Mouse (Mus musculus) left cerebral cortex, adult 2 months (tissue): ENCODE measurements around the gene Rgs9. TPM values are rescaled to one million over a fixed set of nuclear protein-coding genes. Genes with fewer than 3 reads are reported as not detected.

Experiments
- DNase-seq, 2 experiments: peaks; one replicate each; pipeline ENCODE4 v3.0.0; 2021 to 2022; ENCODE audit warnings: low spot score in 2 of 2, mixed read lengths in 1 of 2; ENCODE audit errors: extremely low spot score in 1 of 2
- H3K27ac ChIP-seq: fragments of 200-600 bp; 2 replicates; pipeline ENCODE4 v1.8.1; 2022
- H3K4me3 ChIP-seq: fragments of 200-600 bp; 2 replicates; pipeline ENCODE4 v1.8.1; 2022
- CTCF ChIP-seq: fragments of 200-600 bp; IDR thresholded peaks from 2 replicates; pipeline ENCODE4 v1.8.1; 2022; ENCODE audit warnings: antibody characterized with exemption, mild to moderate bottlenecking, moderate library complexity
- intact Hi-C: fragments of 180-260 bp; cut with DNase I; formaldehyde crosslinking; loops from one replicate; pipeline ENCODE4 v1.15.1; 2025
- total RNA-seq, 2 experiments: library from RNA; stranded (reverse); gene quantifications; 2 replicates each; pipeline ENCODE4 v1.2.3; 2021

The Rgs9 gene
- total RNA-seq, 2 experiments from 2014 or later: 20.3 to 44.5 TPM

DNA sequence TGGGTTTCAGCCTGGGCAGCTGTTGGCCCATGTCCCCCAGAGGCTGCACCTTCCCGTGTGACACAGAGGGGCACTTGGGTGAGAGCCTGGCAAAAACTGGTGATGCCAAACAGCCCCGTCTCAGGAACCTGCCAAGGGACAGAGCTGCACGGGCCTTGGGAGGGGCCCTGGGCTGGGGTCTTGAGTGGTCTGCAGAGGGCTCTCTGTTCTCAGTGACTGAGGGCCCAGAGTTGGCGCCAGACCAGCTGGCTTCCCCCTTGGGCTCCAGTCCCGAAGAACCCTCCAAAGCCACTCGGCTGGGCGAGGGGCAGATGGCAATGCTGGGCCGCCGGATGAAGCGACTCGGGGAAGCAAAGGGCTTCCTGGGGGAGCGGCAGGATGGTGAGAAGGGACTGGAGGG lies 70.8 kb downstream of the Rgs9 start:
- DNase-seq: no peak
- no peak overlapping the region for H3K4me3 ChIP-seq
- intact Hi-C loops: no loop called here
- H3K27ac ChIP-seq: no peak overlapping the region
- no peak for TF ChIP-seq CTCF

GRCm38 (mm10) chr11:109221209-109222007 lies 76.5 kb downstream of the Rgs9 start:
- TF ChIP-seq CTCF: peak; percentile 59
- H3K4me3 ChIP-seq: no peak overlapping the region
- intact Hi-C loops: no loop called here
- H3K27ac ChIP-seq: no peak overlapping the region
- no peak for DNase-seq

DNA sequence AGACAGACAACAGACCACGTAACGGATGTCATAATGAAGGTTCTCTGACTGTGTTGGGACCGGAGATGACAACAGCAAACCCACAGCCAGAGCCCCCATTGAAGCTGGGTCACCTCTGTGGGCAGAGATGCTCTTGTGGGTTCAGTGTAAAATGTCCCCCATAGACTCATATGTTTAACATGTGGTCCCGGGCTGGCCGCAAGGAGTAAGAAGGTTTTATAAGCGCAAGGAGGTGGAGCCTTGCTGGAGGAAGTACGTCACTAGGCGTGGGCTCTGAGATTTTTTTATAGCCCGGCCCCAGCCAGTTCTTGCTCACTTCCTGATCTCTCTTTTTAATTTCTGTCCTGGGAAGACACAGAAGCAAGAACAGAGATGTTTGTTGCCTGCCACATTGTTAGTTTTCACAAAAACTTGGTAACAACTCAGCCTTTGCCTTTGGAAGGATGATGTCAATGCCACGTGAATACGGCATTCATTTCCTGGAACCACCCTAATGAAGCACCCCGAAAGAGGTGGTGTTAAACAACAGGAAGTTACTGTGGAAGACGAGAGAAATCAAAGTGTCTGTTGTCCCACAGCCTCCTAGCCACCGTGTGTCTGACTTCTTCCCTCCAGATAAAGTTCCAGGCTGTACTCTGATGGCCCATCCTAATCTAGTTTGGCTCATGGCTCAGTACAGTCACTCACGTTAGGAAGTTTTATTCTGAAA lies 79.1 kb downstream of the Rgs9 start:
- Histone ChIP-seq H3K4me3 (no peak overlapping the region), H3K27ac (no peak overlapping the region)
- no peak for TF ChIP-seq CTCF
- intact Hi-C loops: no loop called here
- DNase-seq: no peak

DNA sequence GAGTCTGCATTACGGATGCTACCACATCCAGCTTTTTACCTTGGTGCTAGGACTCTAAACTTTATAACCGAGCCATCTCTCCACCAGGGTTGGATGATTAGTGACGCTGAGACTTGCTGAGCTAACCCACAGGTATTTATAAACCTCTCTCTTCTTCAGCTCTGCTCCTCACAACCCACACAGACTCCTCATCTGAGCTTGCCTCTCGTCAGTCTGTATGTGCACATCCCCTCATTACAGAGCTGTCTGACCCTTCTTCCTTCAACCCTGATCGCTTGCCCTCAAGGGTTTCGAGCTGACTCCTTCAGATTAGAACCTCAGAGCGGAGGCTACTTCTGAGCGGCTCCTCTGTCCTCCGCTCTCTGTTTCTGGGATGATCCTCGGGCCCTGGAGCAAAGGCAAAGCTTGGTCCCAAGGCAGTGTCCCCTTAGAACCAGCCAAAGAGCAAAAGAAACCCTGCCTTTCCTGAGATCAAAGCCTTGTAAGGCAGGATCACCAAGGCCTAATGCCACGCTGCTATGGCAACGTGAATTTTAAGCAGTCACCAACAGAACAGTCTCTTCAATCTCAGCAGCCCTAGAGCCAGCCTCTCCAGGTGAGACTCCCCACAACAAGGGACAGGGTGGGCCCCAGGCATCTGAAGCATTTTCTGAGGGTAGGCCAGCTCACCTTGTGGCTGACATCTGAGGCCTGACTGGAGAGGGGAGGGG lies 79.9 kb downstream of the Rgs9 start:
- no peak for DNase-seq
- no peak for TF ChIP-seq CTCF
- intact Hi-C loops: no loop called here
- no peak overlapping the region for H3K27ac ChIP-seq
- H3K4me3 ChIP-seq: no peak overlapping the region

GRCm38 (mm10) chr11:109210772-109211171 lies 87.2 kb downstream of the Rgs9 start:
- Histone ChIP-seq H3K4me3 (no peak overlapping the region), H3K27ac (no peak overlapping the region)
- TF ChIP-seq CTCF: no peak
- intact Hi-C loops: no loop called here
- DNase-seq: no peak

DNA sequence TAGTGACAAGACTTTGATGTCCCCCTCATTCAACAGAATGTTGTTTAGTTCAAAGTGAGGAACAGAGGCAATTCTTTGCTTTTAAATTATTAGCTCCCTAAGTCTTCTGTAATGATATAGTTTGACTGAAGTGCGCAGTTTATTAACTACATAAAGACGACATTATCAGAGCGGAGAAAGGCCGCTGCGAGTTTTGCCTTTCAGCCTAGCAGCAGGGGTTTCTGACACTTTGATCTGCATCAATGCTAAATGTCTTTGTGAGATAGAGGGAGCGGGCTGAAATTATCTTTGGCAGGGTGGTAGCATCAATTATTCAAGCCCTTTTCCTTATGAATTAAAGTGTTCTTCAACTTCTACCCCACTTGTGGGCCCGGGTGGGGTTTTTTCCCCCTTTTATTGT lies 87.6 kb downstream of the Rgs9 start:
- intact Hi-C loops: no loop called here
- no peak overlapping the region for H3K27ac ChIP-seq
- no peak overlapping the region for H3K4me3 ChIP-seq
- DNase-seq: no peak
- TF ChIP-seq CTCF: no peak

GRCm38 (mm10) chr11:109206732-109207131 lies 91.2 kb downstream of the Rgs9 start:
- intact Hi-C loops: no loop called here
- no peak for TF ChIP-seq CTCF
- Histone ChIP-seq H3K4me3 (no peak overlapping the region), H3K27ac (no peak overlapping the region)
- no peak for DNase-seq

GRCm38 (mm10) chr11:109206028-109206427 lies 91.9 kb downstream of the Rgs9 start:
- no peak for TF ChIP-seq CTCF
- intact Hi-C loops: no loop called here
- no peak for DNase-seq
- H3K27ac ChIP-seq: no peak overlapping the region
- no peak overlapping the region for H3K4me3 ChIP-seq

DNA sequence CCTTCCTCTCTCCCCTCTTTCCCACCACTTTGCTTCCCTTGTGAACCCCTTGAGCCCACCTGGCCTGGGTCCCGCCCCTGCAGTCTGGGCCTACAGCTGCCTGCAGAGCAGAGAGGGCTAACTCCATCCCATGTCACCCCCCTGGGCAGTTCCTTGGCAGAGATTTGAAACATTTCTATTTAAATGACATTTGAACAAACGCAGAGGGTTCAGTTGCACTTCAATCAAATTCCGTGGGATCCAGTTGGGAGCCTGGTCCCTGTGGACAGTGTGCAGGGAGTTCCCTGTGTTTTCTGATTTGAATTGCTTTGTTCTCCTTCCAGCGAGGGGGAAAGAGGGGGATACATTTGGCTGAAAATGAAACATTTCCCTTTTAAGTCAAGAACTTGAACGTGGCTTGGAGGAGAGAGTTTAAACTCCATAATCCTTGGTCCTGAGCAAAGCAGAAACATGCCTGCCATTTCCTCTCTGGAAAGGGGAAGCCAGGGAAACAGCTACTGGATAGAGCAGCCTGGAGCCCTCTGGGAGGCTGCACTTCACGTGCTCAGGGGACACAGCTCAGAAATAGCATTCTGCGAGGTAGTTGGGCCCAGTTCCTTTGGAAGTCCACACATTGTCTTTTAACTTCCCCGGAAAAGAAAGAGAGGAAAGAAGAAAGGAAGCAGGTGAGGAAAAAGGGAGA lies 98.2 kb downstream of the Rgs9 start:
- no peak for TF ChIP-seq CTCF
- intact Hi-C loops: no loop called here
- Histone ChIP-seq H3K4me3 (no peak overlapping the region), H3K27ac (no peak overlapping the region)
- DNase-seq: no peak

DNA sequence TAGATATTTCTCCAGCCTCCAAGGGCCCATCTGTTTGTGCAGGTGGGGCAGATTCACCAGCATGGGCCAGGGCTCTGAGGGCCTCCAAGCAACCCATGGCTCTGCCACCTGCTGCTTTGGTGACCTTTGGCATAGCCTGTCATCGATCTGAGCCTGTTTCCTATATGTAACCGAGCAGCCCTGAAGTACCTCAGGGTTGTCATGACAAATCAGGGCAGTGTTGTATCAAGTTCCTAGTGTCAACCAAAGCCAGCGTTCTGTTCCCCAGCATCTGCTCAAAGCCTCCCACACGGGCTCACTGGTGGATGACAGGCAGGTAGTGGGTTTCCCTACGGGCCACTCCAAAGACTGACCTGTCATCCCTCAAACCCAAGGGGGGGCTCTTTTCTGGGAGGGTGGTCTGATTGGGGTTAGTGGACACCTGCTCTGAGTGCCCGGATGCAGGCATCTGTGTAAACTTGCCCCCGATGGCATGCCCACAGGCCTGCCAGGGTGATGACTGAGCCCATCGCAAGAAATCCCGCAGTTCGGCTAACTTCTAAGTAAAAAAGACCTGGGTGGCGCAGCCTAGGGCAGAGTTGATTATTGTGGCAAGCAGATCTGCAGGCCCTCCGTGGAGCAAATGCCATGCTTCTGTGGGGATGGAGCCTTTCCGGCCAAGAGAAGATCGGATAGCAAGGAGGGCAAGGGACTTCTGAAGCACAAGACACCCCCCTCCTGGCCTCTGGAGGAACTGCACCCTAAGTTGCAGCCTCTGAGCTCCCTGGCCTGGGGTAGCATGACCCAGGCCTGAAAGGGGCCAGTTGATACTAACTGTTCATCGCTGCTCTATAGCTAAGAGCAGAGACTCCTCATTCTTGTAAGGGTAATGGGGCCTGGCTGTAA lies 105.0 kb downstream of the Rgs9 start:
- Histone ChIP-seq H3K27ac (no peak overlapping the region), H3K4me3 (no peak overlapping the region)
- intact Hi-C loops: loop anchor here (1.0 kb wide), 2 partner anchors 268 to 743 kb away; no protein-coding TSS in a partner anchor
- peak; percentile 59 to 74 for DNase-seq
- TF ChIP-seq CTCF: peak; percentile 88

GRCm38 (mm10) chr11:109188235-109188634 lies 109.7 kb downstream of the Rgs9 start:
- DNase-seq: no peak
- Histone ChIP-seq H3K27ac (no peak overlapping the region), H3K4me3 (no peak overlapping the region)
- intact Hi-C loops: no loop called here
- TF ChIP-seq CTCF: no peak
